Mouse (Mus musculus): ENCODE measurements around the gene Cadm4.

- no peak for TF ChIP-seq CTCF (conservative IDR thresholded peaks at IDR 0.05; ENCODE audit: low read length)
- TF ChIP-seq POU5F1 (IDR thresholded peaks at IDR 0.05; ENCODE audit: borderline replicate concordance, low read length) = no peak
- no peak for TF ChIP-seq NANOG (IDR thresholded peaks at IDR 0.05; ENCODE audit: borderline replicate concordance, low read length)
These were observed 56.9 kb downstream of the Cadm4 start for GRCm38 (mm10) chr7:24538701-24539100.

All from E14TG2a.4 (cell line).